Mouse (Mus musculus): ENCODE results near the gene Sgip1. TPM values are rescaled to one million over a fixed set of nuclear protein-coding genes. Genes with fewer than 3 reads are reported as not detected.
A peak's percentile ranks its signal among the peaks of the same experiment; 100 is the strongest.

Gene Sgip1
- polyA plus RNA-seq, 1 experiment: 71.8 TPM

DNA sequence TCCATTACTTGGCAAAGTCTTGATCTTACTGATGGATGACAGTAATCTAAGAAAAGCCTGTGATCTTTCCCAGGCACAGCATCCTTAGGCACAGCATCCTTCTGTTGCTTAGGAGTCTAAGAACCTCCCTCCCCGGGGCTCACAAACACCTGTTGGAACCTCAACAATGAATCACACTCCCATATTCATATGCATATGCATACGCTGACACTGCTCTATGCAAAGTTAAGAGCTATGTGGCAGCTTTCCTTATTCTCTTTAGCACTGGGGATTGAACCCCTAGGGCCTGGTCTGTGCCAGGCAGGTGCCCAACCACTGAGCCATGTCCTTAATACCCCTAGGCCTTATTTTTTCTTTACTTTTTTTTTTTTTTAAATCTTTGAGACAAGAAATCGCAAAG, 111.2 kb downstream of the Sgip1 start:
- H3K4me1 ChIP-seq (ENCODE audit: control insufficient read depth, insufficient read depth, low read length): peaks cover 4% of the 10 kb centered on the region; the same call in 1 of the 2 replicates
- H3K4me3 ChIP-seq (replicated peaks; ENCODE audit: insufficient read depth, low read depth, low read length): no peak overlapping the region
- H3K27ac ChIP-seq (ENCODE audit: insufficient read depth, low read length): no peak overlapping the region
- no peaks in the 10 kb centered on the region for H3K27me3 ChIP-seq (ENCODE audit: control insufficient read depth, insufficient read depth, low read length)
- DNase-seq: no peak
- WGBS: 85% methylated on average over 3 of the region's 3 CpGs
- no peak for TF ChIP-seq CTCF (IDR thresholded peaks at IDR 0.05; ENCODE audit: borderline replicate concordance, insufficient read depth, low read depth, low read length)
- TF ChIP-seq POLR2A (IDR thresholded peaks at IDR 0.05; ENCODE audit: borderline replicate concordance, insufficient read depth, low read length): no peak

DNA sequence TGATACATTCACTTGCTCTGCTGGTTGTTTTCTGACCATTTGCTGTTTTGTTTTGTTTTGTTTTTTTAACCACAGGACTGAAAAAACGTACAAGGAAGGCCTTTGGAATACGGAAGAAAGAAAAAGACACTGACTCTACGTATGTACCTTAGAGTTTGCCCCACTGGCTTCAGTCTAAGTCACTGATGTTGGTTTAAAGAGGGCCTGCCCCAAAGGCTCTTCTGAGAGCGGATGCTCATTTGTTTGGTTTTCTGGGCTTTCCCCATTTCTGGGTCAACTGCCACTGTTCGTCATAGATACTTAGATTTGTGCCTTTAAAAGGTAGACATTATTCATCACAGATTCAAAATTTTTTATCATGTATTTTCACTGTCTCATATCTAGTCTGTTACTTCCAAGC, 111.7 kb downstream of the Sgip1 start:
- Histone ChIP-seq H3K4me3 (replicated peaks; ENCODE audit: insufficient read depth, low read depth, low read length) (no peak overlapping the region), H3K27me3 (ENCODE audit: control insufficient read depth, insufficient read depth, low read length) (no peaks in the 10 kb centered on the region), H3K4me1 (ENCODE audit: control insufficient read depth, insufficient read depth, low read length) (peaks cover 4% of the 10 kb centered on the region; the same call in 1 of the 2 replicates), H3K27ac (ENCODE audit: insufficient read depth, low read length) (no peak overlapping the region)
- no peak for DNase-seq
- 85% methylated on average over 5 of the region's 5 CpGs for WGBS
- no peak for TF ChIP-seq CTCF (IDR thresholded peaks at IDR 0.05; ENCODE audit: borderline replicate concordance, insufficient read depth, low read depth, low read length)
- no peak for TF ChIP-seq POLR2A (IDR thresholded peaks at IDR 0.05; ENCODE audit: borderline replicate concordance, insufficient read depth, low read length)

DNA sequence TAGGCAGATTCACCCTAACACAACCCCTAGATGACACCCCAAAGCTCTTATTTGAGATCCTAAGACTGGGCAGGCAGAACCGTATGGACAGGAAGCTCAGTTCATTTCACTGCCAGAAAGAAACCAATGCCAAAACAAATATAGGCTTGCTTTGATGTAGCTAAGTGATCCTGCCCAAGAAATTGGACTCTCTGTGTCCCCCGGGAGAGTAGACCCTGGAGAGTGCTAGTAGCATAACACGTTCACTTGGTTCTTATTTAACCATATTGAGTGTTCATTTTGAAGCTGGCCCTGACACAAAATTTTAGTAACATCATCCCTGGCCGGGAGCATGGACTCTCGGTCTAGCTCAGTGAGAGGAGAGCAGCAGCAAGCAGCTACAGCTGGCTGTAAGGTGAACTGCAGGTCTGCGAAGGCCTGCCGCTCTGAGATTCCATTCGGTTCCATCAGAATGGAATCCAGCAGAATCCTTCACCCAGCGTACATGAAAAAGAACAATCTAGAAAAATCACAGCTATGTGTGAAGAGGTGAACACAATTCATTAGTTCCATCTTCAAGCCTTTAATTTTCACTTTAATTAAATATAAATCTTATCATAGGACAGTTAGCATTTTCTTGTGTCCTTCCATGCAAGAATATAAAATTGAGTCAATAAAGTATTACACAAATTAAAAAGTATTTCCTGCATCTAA, 112.4 kb downstream of the Sgip1 start:
- no peak overlapping the region for H3K4me3 ChIP-seq (replicated peaks; ENCODE audit: insufficient read depth, low read depth, low read length)
- TF ChIP-seq POLR2A (IDR thresholded peaks at IDR 0.05; ENCODE audit: borderline replicate concordance, insufficient read depth, low read length): no peak
- no peak for TF ChIP-seq CTCF (IDR thresholded peaks at IDR 0.05; ENCODE audit: borderline replicate concordance, insufficient read depth, low read depth, low read length)
- no peaks in the 10 kb centered on the region for H3K27me3 ChIP-seq (ENCODE audit: control insufficient read depth, insufficient read depth, low read length)
- no peak overlapping the region for H3K27ac ChIP-seq (ENCODE audit: insufficient read depth, low read length)
- DNase-seq: peak in 1 of 2 experiments; percentile 54
- peaks cover 4% of the 10 kb centered on the region; the same call in 1 of the 2 replicates for H3K4me1 ChIP-seq (ENCODE audit: control insufficient read depth, insufficient read depth, low read length)
- WGBS: 17% methylated on average over 9 of the region's 9 CpGs

DNA sequence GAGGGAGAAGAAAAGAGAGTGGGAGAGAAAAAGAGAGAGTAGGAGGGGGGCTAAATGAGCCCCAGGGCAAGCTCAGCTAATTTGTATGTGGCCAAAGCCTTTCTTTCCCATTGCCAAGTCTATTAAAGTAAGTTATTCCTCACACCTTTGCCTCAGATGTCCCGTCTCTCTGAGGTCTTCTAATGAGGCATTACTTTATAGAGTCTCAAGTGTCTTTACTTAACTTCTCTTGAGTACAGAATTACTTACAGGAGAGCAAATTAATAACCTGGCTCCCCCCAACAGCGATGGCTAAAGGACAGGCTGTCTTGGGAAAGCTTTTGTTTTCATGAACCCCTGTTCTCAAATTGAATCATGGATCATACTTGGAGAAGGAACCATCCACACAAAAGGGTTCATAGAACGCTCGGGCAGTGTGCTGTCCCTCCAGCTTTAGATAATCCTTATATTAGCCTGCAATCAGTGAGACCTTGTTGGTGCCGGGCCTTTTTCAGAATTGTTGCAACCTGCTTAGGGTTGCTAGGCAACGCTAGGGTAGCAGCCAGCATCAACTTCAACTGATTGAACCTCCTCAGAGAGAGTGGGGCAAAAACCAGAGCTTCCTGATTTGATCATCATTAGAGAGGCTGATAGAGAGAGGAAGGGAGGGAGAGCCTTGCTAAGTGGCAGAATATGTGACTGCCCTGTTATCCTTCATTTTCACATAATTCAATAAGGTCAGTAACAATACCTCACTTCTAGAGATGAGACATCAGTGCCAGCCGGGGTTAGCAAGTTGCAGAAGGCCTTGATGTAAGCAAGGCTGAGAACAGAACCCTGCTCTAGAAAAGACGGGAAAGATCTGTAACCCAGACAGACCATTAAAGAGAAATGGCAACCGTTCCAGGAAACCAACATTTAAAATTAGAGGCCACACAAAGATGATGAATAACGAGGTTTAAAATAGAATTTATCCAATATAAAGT, 114.1 kb downstream of the Sgip1 start:
- no peaks in the 10 kb centered on the region for H3K27me3 ChIP-seq (ENCODE audit: control insufficient read depth, insufficient read depth, low read length)
- no peak for DNase-seq
- no peak overlapping the region for H3K27ac ChIP-seq (ENCODE audit: insufficient read depth, low read length)
- no peak for TF ChIP-seq CTCF (IDR thresholded peaks at IDR 0.05; ENCODE audit: borderline replicate concordance, insufficient read depth, low read depth, low read length)
- no peak for TF ChIP-seq POLR2A (IDR thresholded peaks at IDR 0.05; ENCODE audit: borderline replicate concordance, insufficient read depth, low read length)
- H3K4me3 ChIP-seq (replicated peaks; ENCODE audit: insufficient read depth, low read depth, low read length): no peak overlapping the region
- 79% methylated on average over 10 of the region's 10 CpGs for WGBS
- peaks cover 4% of the 10 kb centered on the region; the same call in 1 of the 2 replicates for H3K4me1 ChIP-seq (ENCODE audit: control insufficient read depth, insufficient read depth, low read length)

DNA sequence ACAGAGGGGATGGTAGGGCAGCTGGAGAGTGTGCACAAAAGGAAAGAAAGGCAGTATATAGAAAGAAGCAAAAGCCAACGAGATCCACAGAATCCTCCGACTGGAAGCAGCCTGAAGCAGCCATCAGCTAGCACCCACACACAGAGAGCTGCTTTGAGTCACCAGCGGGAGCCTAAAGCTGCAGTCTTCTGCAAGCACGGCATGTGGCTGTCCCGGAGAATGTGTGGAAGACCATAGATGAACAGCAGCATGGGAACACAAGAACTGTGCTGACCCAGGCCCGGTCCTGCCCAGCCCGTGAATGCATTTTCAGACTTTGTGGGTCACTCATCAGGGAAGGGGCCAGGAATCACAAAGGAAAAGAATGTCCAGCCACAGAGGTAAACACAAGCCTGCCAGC, 115.0 kb downstream of the Sgip1 start:
- TF ChIP-seq POLR2A (IDR thresholded peaks at IDR 0.05; ENCODE audit: borderline replicate concordance, insufficient read depth, low read length) (no peak), CTCF (IDR thresholded peaks at IDR 0.05; ENCODE audit: borderline replicate concordance, insufficient read depth, low read depth, low read length) (no peak)
- peaks cover 4% of the 10 kb centered on the region; the same call in 1 of the 2 replicates for H3K4me1 ChIP-seq (ENCODE audit: control insufficient read depth, insufficient read depth, low read length)
- no peak for DNase-seq
- no peaks in the 10 kb centered on the region for H3K27me3 ChIP-seq (ENCODE audit: control insufficient read depth, insufficient read depth, low read length)
- 54% methylated on average over 7 of the region's 7 CpGs for WGBS
- H3K27ac ChIP-seq (ENCODE audit: insufficient read depth, low read length): no peak overlapping the region
- H3K4me3 ChIP-seq (replicated peaks; ENCODE audit: insufficient read depth, low read depth, low read length): no peak overlapping the region

DNA sequence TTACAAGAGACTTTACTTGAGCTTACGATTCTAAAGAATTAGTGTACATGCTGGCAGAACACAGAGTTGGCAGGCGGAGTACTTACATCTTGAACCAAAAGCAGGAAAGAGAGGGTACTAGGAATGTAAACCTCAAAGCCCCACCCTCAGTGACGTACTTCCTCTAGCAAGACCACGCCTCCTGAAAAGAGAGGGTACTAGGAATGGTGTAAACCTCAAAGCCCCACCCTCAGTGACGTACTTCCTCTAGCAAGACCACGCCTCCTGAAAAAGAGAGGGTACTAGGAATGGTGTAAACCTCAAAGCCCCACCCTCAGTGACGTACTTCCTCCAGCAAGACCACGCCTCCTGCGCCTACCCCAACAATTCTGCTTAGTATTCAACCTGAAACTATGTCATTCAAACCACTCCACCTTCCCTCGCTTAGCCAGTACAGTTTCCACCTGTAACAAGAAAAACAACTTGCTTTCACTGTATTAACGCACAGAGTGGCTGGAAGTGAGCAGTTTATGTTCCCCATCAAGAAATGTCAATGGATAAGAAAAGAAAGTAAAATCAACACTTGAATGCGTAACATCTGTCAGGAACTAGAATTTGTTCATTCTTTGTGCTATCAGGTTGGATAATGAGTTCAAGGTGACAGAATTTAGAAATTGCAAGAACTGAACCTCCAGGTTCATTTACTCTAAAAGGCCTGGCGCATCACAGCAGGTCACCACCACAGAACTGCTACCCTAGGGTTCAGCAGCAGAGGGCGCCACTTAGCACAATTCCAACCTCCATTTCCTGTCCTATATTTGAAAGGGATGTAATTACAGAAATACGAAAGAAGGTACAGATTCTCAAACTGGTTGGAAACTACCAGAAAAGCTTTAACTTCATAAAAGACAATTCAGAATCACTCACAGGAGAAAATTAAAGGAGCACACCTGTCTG, 118.4 kb downstream of the Sgip1 start:
- H3K27ac ChIP-seq (ENCODE audit: insufficient read depth, low read length): no peak overlapping the region
- no peak for DNase-seq
- no peak overlapping the region for H3K4me3 ChIP-seq (replicated peaks; ENCODE audit: insufficient read depth, low read depth, low read length)
- no peaks in the 10 kb centered on the region for H3K27me3 ChIP-seq (ENCODE audit: control insufficient read depth, insufficient read depth, low read length)
- TF ChIP-seq POLR2A (IDR thresholded peaks at IDR 0.05; ENCODE audit: borderline replicate concordance, insufficient read depth, low read length) (no peak), CTCF (IDR thresholded peaks at IDR 0.05; ENCODE audit: borderline replicate concordance, insufficient read depth, low read depth, low read length) (peak; percentile 46; the same call in 1 of the 2 replicates)
- WGBS: 95% methylated on average over 15 of the region's 15 CpGs
- H3K4me1 ChIP-seq (ENCODE audit: control insufficient read depth, insufficient read depth, low read length): no peaks in the 10 kb centered on the region
